Mouse (Mus musculus) heart, postnatal 10 days (tissue): Measurements from ENCODE around the gene Ms4a10. TPM values are rescaled to one million over a fixed set of nuclear protein-coding genes. Genes with fewer than 3 reads are reported as not detected.

Experiments used
- DNase-seq, 2 experiments: peaks; one replicate each; pipeline ENCODE4 v3.0.0; 2021
- intact Hi-C: fragments of 180-260 bp; cut with DNase I; formaldehyde crosslinking; loops from one replicate; pipeline ENCODE4 v1.15.1; 2025
- total RNA-seq, 2 experiments: library from RNA; stranded (reverse); gene quantifications; 2 replicates each; pipeline ENCODE4 v1.2.3; 2021

The Ms4a10 gene
- total RNA-seq, 2 experiments from 2014 or later: not detected

DNA sequence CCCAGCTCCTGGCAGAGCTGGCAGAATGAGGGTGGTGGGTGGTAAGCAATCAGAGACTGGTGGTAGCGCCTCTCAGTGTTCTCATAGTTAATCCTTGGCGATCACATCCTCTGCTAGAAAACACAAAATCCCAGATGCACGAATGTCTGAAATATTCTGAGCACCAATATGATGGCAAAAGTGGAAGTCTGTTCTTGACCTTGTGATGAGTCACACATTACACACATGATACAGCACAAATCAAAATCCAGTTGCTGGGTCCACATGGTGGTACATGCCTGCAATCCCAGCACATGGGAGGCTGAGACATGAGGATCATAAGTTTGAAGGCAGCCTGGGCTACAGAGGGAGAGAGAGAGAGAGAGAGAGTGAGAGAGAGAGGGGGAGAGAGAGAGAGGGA is 53.4 kb downstream of the Ms4a10 start:
- intact Hi-C loops: no loop called here
- no peak for DNase-seq

DNA sequence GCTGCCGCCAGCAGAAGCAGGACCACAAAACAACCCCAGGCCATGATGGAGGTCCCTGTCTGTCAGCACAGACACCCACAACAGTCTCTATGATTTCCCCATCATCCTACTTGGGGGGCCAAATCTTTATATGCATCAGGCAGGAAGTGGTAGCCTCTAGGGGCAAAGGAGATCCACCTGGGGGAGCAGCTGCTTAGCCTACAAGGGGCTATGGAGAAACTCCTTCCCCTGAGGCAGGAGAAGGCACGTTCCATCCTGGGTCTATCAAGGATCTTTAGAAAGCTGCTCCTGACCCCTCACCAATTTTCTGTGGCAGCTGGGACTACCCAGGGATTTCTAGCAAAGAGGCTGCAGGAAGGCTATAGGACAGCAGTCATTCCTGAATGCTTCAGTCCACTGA is 53.9 kb downstream of the Ms4a10 start, which contains the start of gene Zp1:
Gene Zp1 (minus strand): TSS at position 101 of the 400 bp plus-strand sequence.
- no peak for DNase-seq
- intact Hi-C loops: no loop called here

DNA sequence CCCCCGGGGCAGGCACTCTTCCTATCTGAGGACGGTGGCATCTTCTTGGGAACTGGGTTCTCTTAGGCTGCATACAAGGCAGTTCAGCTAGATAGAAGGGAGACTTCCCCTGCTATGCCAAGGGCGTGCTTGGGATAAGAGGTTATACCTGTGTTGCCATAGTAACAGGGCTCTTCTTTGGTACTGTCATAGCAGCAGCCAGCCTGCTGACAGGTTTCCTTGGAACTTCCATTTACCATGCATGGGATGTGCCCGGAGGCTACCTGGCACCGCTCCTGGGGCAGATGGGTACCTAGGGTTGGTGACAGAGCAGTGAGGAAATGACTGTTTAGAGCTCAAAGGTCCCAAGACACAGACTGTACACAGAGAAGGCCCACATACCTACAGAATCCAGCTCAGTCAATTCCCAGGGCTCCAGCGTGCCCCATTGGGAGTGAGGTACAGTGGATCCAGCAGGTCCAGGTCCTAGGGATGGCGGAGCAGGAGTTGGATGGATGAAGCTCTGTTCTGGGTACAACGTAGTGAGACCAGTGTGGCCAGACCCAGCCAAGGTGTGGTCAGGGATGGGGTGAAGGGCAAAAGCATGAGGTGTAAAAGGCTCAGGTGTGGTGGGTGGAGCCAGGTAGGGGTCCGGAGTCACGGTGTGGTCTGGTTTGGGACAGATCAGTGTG is 56.0 kb downstream of the Ms4a10 start:
- DNase-seq: no peak
- intact Hi-C loops: no loop called here

GRCm38 (mm10) chr19:10916506-10916905 is 58.0 kb downstream of the Ms4a10 start:
- DNase-seq: no peak
- intact Hi-C loops: no loop called here

DNA sequence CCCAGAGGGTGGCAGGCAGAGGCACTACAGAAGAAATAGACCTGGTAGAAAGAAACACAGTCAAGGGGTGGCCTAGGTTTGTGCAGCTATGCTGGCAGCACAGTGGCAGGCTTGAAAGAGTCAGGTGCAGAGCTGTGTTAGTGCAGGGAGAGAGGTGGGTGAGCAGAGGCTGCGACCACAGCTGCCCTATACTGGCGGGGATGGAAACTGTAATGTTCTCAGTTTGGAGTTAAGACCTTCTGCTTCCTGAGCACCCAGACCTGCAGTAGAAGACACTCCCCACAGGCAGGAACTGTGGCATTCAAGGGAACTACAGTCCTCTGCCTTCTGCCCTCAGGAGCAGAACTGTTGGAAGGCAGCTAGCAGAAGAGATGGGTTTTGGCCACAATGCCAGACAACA is 59.6 kb downstream of the Ms4a10 start:
- DNase-seq: no peak
- intact Hi-C loops: no loop called here

- peak in 1 of 2 experiments; percentile 50 for DNase-seq
- intact Hi-C loops: no loop called here
Observed at GRCm38 (mm10) chr19:10914291-10914690, 60.2 kb downstream of the Ms4a10 start.

Other genes with a start within 250 kb of the Ms4a10 start
- gene Cd5, start 235.7 kb downstream of the Ms4a10 start, total RNA-seq: 1 to 10 TPM in 1 of 2 experiments, under 1 TPM in 1; 0.87 to 1.1 TPM
- gene Cd6, start 144.6 kb downstream of the Ms4a10 start, total RNA-seq: under 1 TPM; 0.22 to 0.52 TPM
- gene Slc15a3, start 134.9 kb downstream of the Ms4a10 start, total RNA-seq: 1 to 10 TPM; 2.6 to 3.0 TPM
- 10 to 100 TPM; 36.7 to 42.0 TPM for gene Tmem132a, start 104.7 kb downstream of the Ms4a10 start, total RNA-seq
- 100 to 1,000 TPM in 1 of 2 experiments, 10 to 100 TPM in 1; 95.3 to 104 TPM for gene Tmem109, start 92.7 kb downstream of the Ms4a10 start, total RNA-seq
- 100 to 1,000 TPM; 211 to 235 TPM for gene Prpf19, start 79.4 kb downstream of the Ms4a10 start, total RNA-seq
- gene Zp1, start 54.0 kb downstream of the Ms4a10 start, total RNA-seq: not detected
- gene Ptgdr2, start 37.5 kb downstream of the Ms4a10 start, total RNA-seq: under 1 TPM; 0.15 to 0.22 TPM
- gene Ccdc86, start 25.4 kb downstream of the Ms4a10 start, total RNA-seq: 1 to 10 TPM; 7.5 to 7.9 TPM
- not detected for gene Ms4a15, start 18.6 kb upstream of the Ms4a10 start, total RNA-seq
- gene Ms4a18, start 43.4 kb upstream of the Ms4a10 start, total RNA-seq: not detected
- gene Ms4a8a, start 106.4 kb upstream of the Ms4a10 start, total RNA-seq: under 1 TPM; 0.45 to 0.97 TPM
- not detected for gene 1700017D01Rik, start 156.2 kb upstream of the Ms4a10 start, total RNA-seq
- not detected for gene 1700025F22Rik, start 190.7 kb upstream of the Ms4a10 start, total RNA-seq
- gene Ms4a13, start 222.1 kb upstream of the Ms4a10 start, total RNA-seq: not detected